20 mouse cellular contexts compared by ENCODE assay signal in genomic region chr11:28955305-28955701, GRCm38 (mm10).
DNase-seq lines count a peak whose midpoint lies in the region; ATAC-seq lines count a peak whose summit lies in the region.
"Had no signal": no experiment of that assay in that cellular context is flagged by ENCODE, and none has a peak within 500 bp of the region (broad histone marks: within the 10 kb centered on the region; RNA-seq: fewer than 3 reads in every experiment).

No protein-coding gene starts in this region.

- peaks cover 19% of the 10 kb centered on the region for H3K4me1 ChIP-seq in kidney, embryonic 15.5 days
- H3K4me1 ChIP-seq in kidney, embryonic 14.5 days (ENCODE audit: control insufficient read depth, insufficient read depth, low read length): 0 out of 2 replicates have a peak, but pooled peaks cover 3% of the 10 kb centered on the region
- H3K4me1 ChIP-seq in lung, embryonic 16.5 days (replicated peaks; ENCODE audit: control insufficient read depth, insufficient read depth, low read length): no peaks in the 10 kb centered on the region
- H3K4me1 ChIP-seq: embryonic facial prominence, embryonic 12.5 days; heart, embryonic 12.5 days; heart, embryonic 15.5 days; hindbrain, embryonic 10.5 days; hindbrain, embryonic 13.5 days had no signal

- DNase-seq in kidney, postnatal 14 days: peak; percentile 9
- no peak for DNase-seq in kidney, postnatal 4 days
- DNase-seq in lung, postnatal 4 days: no peak
- DNase-seq in c-Kit-positive CD71-positive TER-119-positive erythroid progenitor cells, embryonic 14.5 days (ENCODE audit: low spot score): no peak
- DNase-seq: cerebellum, adult 11 months; cerebellum, adult 2 months; cerebellum, adult 9-11 months; cerebellum, postnatal 25 days; gastrocnemius, postnatal 25 days had no signal

- H3K36me3 ChIP-seq in kidney, embryonic 15.5 days: no peaks in the 10 kb centered on the region
- H3K36me3 ChIP-seq in kidney, embryonic 14.5 days (ENCODE audit: control insufficient read depth, insufficient read depth, low read length): no peaks in the 10 kb centered on the region
- no peaks in the 10 kb centered on the region for H3K36me3 ChIP-seq in lung, embryonic 16.5 days (ENCODE audit: control insufficient read depth, insufficient read depth, low read length)
- H3K36me3 ChIP-seq: embryonic facial prominence, embryonic 12.5 days; embryonic facial prominence, embryonic 15.5 days; heart, embryonic 12.5 days; heart, embryonic 15.5 days; hindbrain, embryonic 10.5 days; hindbrain, embryonic 13.5 days had no signal

- H3K4me3 ChIP-seq in kidney, embryonic 15.5 days (replicated peaks): no peak overlapping the region
- no peak overlapping the region for H3K4me3 ChIP-seq in kidney, embryonic 14.5 days (ENCODE audit: low read length)
- no peak overlapping the region for H3K4me3 ChIP-seq in lung, embryonic 16.5 days (ENCODE audit: low read length)
- H3K4me3 ChIP-seq: embryonic facial prominence, embryonic 12.5 days; embryonic facial prominence, embryonic 15.5 days; heart, embryonic 12.5 days; heart, embryonic 15.5 days; hindbrain, embryonic 10.5 days; hindbrain, embryonic 13.5 days had no signal

- H3K9me3 ChIP-seq in kidney, embryonic 15.5 days (replicated peaks): no peaks in the 10 kb centered on the region
- H3K9me3 ChIP-seq in kidney, embryonic 14.5 days (ENCODE audit: control insufficient read depth, low read length): no peaks in the 10 kb centered on the region
- H3K9me3 ChIP-seq in lung, embryonic 16.5 days (ENCODE audit: control insufficient read depth, low read length): no peaks in the 10 kb centered on the region
- H3K9me3 ChIP-seq: embryonic facial prominence, embryonic 12.5 days; embryonic facial prominence, embryonic 15.5 days; heart, embryonic 12.5 days; heart, embryonic 15.5 days; hindbrain, embryonic 10.5 days; hindbrain, embryonic 13.5 days had no signal

- H3K4me2 ChIP-seq in kidney, embryonic 15.5 days: no peak overlapping the region
- no peak overlapping the region for H3K4me2 ChIP-seq in kidney, embryonic 14.5 days (replicated peaks; ENCODE audit: low read depth, low read length)
- H3K4me2 ChIP-seq in lung, embryonic 16.5 days (ENCODE audit: low read depth, low read length): no peak overlapping the region
- H3K4me2 ChIP-seq: embryonic facial prominence, embryonic 12.5 days; embryonic facial prominence, embryonic 15.5 days; heart, embryonic 12.5 days; heart, embryonic 15.5 days; hindbrain, embryonic 13.5 days had no signal

- no peaks in the 10 kb centered on the region for H3K27me3 ChIP-seq in kidney, embryonic 15.5 days
- no peaks in the 10 kb centered on the region for H3K27me3 ChIP-seq in kidney, embryonic 14.5 days (ENCODE audit: control insufficient read depth, insufficient read depth, low read length)
- H3K27me3 ChIP-seq in lung, embryonic 16.5 days (ENCODE audit: control insufficient read depth, insufficient read depth, low read depth, low read length): no peaks in the 10 kb centered on the region
- H3K27me3 ChIP-seq: embryonic facial prominence, embryonic 12.5 days; embryonic facial prominence, embryonic 15.5 days; heart, embryonic 12.5 days; heart, embryonic 15.5 days; hindbrain, embryonic 13.5 days had no signal

- peak; percentile 53; the same call in 1 of the 2 replicates for ATAC-seq in kidney, embryonic 15.5 days (replicated peaks; ENCODE audit: low FRiP score)
- no peak for ATAC-seq in kidney, embryonic 14.5 days (ENCODE audit: low FRiP score, low TSS enrichment)
- ATAC-seq in lung, embryonic 16.5 days (ENCODE audit: low read depth): peak; percentile 71
- ATAC-seq: forebrain, embryonic 14.5 days had no signal

- peak overlapping the region; percentile 46; the same call in 1 of the 2 replicates for H3K27ac ChIP-seq in kidney, embryonic 15.5 days
- H3K27ac ChIP-seq in kidney, embryonic 14.5 days (ENCODE audit: low read depth, low read length): no peak overlapping the region
- H3K27ac ChIP-seq in lung, embryonic 16.5 days (ENCODE audit: low read length): peak overlapping the region; percentile 61
- H3K27ac ChIP-seq: embryonic facial prominence, embryonic 12.5 days; embryonic facial prominence, embryonic 15.5 days; heart, embryonic 15.5 days; hindbrain, embryonic 10.5 days; hindbrain, embryonic 13.5 days had no signal

- no peak overlapping the region for H3K9ac ChIP-seq in kidney, embryonic 15.5 days
- H3K9ac ChIP-seq in kidney, embryonic 14.5 days (ENCODE audit: low read depth, low read length): no peak overlapping the region
- H3K9ac ChIP-seq in lung, embryonic 16.5 days (ENCODE audit: low read length): no peak overlapping the region
- H3K9ac ChIP-seq: embryonic facial prominence, embryonic 12.5 days; embryonic facial prominence, embryonic 15.5 days; forebrain, postnatal 0 days; heart, embryonic 12.5 days; heart, embryonic 15.5 days; hindbrain, embryonic 13.5 days had no signal
